Mouse (Mus musculus): ENCODE data around the gene Qser1. TPM values are rescaled to one million over a fixed set of nuclear protein-coding genes. Genes with fewer than 3 reads are reported as not detected.
"Not testable (repeated sequence)": the region's sequence is repeated elsewhere in the genome, so short reads cannot be mapped to it uniquely, and the experiment has no call there.

The Qser1 gene
- 50.9 and 56.0 TPM in 2 replicates for total RNA-seq (2015)
- total RNA-seq (2017), result 8.7 and 12.7 TPM in 2 replicates

DNA sequence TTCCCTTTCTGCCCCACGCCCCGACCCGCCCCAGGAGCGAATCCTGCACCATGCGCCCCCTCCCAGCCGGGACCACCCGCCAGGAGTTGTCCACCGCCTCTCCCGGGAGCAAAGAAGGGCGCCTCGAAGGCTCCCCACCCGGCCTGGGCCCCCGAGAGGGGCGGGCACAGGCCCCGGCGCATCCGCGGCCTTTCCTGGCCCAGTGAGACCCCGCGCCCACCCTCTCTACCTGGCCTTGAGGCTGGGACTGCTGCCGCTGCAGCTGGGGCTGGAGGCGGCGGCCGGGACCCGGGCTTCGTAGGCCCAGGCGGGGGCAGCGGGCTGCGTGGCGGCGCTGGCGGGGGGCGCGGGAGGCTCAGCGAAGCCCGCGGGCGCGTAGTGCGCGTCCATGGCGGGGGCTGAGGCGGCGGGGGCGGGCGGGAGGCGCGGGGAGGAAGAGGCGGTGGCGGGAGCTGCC is at the start of gene Qser1:
TSS of gene Qser1 (minus strand) at position 390 of the 457 bp plus-strand sequence.
- ATAC-seq (replicated peaks; ENCODE audit: poor library complexity), result no peak

DNA sequence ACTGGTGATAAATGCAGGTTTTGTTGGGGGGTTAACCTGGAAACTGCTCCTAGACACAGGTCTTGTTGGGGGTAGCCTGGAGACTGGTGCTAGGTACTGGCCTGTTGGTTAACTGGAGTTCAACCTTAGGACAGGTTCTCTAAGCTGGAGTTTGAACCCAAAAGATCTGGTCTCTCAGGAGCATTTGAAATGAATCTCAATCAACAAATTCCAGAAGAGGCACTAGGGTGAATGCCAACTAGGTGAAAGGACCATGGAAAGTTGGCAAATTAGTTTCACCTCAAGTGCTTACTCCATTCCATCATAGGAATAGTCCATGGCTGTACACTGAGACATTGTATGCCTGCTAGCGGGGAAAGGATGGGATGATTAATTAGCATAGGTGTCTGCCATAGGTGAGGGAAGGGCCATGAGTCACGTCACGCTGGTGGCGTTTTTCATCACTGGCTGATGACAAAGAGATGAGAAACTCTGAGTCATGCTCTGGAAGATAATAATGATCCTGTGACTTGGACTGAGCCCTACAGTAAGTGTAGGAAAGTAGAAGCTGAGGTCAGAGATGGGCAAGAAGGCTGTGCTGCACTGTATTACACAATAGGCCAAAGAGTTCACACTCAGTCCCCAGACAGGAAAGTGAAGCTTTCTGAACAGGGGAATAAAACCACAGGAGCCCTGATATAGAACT is 47.8 kb upstream of the Qser1 start:
- ATAC-seq (replicated peaks; ENCODE audit: poor library complexity), result peak; percentile 91

DNA sequence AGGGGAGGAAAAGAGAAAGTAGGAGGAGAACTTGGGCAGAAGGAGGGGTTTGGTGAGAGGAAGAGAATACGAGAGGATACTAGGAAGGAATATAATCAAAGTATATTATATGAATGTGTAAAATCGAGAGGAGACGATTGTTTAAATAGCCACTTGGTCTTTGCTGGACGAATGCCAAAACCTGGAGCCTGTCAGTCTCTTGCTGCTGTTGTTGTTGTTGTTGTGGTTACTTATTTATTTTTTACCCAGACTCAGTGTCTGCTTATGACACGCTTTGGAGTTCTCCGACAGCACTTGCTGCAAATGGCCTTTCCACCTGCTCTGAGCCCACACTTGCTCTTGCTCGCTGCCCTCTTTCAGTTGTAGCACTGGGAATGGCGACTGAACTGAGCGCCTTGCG is 43.9 kb upstream of the Qser1 start:
- no peak for ATAC-seq (replicated peaks; ENCODE audit: poor library complexity)

DNA sequence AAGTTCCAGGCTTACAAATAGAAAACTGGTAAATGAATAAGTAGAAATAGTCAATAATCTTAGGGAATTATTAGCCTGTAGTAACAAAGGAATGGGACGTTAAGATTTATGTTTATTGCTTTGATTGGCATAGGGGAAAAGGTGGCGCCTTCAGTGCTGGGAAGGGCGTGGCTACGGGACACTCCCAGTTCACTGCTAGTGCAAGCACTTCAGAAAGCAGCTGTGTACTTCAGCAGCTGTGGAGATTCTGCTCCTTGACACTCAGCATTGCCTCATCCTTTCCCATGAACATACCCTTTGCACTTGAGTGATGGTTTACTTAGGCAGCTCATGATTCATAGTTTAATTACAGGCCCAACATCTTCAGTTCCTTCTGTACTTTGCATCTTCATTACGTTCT is 42.5 kb upstream of the Qser1 start:
- ATAC-seq (replicated peaks; ENCODE audit: poor library complexity), result no peak

DNA sequence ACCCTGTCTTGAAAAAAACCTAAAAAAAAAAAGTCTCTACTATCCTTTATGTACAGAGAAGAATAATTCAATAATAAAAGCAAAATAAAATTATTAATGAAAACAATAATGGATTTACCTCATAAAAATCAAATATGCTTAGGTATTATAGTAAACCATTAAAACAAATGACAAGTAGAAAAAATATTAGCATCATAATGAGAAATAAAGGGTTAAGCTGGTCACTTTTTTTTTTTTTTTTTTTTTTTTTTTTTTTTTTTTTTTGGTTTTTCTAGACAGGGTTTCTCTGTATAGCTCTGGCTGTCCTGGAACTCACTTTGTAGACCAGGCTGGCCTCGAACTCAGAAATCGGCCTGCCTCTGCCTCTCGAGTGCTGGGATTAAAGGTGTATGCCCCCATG is 41.5 kb upstream of the Qser1 start:
- not testable (repeated sequence) for ATAC-seq (replicated peaks; ENCODE audit: poor library complexity)

DNA sequence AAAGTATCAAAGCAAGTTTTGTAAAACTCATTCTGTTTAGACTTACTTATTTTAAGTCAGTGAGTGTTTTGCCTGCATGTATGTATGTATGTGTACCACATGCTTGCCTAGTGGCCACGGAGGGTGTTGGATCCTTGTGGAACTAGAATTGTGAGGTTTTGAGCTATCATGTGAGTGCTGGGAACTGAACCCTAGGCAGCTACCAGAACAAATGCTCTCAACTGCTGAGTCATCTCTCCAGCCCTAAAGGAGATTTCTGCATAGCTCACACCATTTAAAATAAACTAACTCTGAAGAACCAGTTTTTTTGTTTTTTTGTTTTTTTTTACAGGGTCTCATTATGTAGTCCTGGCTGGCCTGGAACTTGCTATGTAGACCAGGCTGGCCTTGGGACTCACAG is 39.7 kb upstream of the Qser1 start:
- no peak for ATAC-seq (replicated peaks; ENCODE audit: poor library complexity)

DNA sequence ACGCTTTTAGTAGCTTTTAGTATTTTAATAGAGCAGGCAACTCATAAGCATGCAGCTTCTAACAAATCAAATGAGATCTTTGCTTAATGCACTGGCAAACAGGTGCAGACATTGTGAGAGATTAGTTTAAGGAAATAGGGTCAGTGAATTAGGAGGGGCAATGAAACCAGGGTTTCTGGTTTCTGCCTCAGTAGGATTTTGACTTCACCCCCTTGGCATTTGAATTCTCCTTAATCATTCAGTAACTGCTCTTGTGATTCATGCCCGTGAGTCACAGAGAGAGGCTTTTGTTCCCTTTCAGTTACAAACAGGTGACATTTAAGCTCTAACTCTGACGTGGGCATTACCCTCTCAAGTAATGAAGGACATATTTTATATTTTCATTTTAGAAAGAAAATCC is 39.2 kb upstream of the Qser1 start:
- ATAC-seq (replicated peaks; ENCODE audit: poor library complexity), result no peak

DNA sequence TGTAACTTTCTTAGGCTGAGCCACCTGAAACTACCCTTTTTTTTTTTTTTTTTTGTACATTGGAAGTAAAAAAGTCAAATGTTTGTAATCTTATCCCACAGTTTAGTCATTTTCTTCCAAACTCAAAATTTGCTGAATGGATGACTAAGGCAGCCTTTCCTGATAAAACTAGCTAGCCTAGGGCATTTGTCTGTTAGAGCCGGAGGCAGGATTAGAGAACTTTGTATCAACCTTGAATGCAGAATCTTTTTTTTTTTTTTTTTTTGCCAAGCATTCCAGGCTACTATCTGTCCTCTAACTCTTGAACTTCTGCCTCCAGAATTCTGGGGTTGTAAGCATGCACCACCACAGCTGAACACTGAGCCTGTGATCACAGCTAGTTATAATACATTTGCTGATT is 38.3 kb upstream of the Qser1 start:
- ATAC-seq (replicated peaks; ENCODE audit: poor library complexity), result no peak

DNA sequence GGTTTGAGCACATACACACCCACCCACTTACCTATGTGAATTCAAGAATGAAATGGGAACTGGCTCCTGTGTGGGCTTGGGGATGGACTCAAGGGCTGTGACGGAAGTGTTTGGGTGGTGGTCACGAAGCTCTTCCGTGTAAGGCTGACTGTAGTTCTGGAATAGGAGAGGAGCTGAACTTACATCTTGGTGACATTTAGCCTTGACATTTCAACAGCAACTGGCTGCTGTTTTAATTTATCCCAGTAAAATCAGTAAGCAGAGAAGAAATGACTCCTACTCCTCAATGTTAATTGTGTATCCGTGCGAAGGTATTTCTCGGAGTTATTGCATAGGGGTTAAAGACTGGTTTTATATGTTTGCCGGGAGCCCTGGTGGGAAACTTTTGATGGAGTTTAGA is 36.0 kb upstream of the Qser1 start:
- ATAC-seq (replicated peaks; ENCODE audit: poor library complexity), result no peak

DNA sequence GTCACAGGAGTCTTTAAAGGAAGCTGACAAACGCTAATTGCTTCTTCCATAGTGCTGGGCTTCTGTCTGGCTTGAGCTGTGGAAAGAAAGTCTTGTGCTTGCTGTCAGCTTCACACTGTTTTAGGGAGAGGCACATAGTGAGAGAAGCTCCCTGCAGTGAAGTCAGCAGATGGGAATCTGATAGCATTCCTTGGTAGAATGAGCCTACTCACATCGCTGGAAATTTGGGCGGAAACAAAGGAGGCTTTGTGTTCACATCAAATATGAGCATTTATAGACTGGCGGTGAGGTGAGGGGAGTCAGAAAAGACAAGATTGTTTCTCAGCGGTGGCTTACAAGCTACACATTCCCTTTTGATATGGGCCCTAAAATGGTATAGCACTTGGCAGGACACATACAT is 35.1 kb upstream of the Qser1 start:
- ATAC-seq (replicated peaks; ENCODE audit: poor library complexity), result no peak

DNA sequence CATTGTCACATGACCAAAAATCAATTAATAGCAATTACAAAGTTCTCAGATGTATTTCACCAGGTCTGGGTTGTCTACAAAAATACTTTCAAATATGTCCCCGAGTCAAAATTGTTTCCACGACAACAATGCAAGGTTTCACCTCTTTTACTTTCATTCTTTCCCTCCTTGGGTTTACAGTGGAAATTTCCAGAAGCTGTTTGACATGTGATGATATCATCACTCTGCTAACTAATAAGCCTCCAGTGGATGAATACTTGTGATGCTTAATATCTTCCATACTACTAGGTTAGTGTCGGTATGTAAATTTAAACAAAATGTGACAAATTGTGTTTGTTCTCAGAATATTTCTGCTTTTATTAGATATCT is 33.4 kb upstream of the Qser1 start:
- no peak for ATAC-seq (replicated peaks; ENCODE audit: poor library complexity)

DNA sequence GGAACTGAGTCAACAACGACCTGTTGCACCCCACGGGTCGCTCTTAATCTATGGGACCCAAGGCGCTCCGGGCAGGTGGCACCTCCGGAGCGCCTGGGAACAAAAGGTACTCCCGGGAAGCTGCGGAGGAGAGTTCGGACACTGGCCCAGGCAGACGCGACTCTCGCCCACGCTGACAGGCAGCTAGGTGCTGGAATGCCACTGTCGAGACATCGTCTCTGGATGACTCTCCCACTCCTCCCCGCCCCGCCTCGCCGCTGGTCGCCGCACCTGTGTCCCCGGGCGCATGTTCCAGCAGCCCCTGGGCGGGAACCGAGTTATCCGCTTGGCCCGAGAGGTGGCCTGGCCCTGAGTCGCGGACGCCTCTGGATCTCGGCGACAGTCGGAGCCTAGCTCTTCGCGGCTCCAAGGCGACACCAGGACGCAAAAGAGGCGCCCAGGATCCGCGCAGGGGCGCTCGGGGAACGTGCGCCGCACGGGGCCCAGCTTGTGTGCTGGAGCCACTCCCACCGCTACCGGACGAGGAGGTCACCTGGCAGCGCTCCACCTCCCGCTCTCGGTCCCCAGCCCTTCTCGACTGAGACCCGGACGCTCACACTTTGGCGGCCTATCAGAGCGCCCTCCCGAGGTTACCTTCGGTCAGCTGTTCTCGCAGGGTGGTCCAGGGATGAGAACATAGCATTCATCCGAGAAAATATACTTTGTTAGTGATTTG is 32.9 kb upstream of the Qser1 start, which contains the start of gene Prrg4:
TSS of gene Prrg4 (minus strand) at position 601 of the 715 bp plus-strand sequence.
- peak; percentile 60 for ATAC-seq (replicated peaks; ENCODE audit: poor library complexity)

DNA sequence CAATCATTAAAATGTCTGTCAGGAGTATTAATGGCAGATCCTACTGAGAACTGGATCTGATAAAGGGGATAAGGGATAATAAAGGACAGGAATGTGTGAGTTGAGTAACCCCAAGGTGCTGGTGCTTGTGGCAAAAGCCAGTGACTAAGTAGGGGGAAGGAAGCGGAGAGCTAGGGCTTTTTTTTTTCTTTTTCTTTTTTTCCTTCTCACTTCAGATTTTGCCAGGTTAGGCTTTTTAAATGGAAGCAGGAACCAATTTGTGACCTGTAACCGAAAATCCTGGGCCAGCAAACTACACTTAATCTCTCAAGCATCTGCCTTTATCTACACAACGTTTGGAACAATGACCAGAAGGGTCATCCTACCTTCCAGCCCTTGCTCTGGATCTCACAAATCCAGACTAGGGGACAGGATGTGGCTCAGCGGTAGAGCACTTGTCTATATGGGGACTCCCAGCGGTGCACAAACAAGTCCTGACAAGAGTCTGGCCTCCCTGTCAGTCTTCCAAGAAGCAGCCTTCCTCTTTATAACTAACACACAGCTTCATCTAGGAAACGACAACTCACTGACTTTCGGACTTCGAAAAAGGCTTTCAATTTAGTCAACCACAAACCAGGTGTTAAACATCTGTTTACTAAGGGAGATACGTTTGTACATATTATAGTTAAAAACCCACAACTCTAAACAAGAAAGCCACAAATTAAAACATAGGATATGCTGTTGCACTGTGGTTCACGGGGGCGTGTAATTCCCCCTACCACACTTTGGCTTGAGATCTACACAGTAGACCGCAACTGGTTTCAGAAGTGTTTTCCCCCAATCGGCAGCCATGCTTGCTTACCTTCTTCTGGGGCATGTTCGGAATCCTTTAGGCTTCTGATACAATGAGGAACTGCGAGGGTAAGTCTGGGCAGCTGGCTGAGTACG is 31.9 kb upstream of the Qser1 start:
- peak; percentile 54 for ATAC-seq (replicated peaks; ENCODE audit: poor library complexity)

DNA sequence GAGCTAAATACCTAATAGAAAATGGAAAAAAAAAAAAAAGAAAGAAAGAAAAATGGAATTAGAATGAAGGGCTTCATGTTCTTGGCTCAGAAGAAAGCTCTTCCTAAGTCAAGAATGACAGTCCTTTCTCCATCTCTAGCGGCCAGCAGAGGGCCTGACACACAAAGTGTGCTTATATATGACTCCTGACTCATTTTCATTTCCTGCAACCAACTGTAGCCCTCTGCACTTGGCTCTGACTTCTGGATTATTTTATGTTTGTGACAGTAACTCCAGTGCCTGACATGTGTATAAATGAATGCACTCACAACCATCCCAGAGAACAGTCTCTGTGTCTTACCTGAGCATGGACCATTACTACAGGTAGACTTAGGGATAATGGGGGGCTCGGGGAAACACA is 31.1 kb upstream of the Qser1 start:
- peak; percentile 78 for ATAC-seq (replicated peaks; ENCODE audit: poor library complexity)

DNA sequence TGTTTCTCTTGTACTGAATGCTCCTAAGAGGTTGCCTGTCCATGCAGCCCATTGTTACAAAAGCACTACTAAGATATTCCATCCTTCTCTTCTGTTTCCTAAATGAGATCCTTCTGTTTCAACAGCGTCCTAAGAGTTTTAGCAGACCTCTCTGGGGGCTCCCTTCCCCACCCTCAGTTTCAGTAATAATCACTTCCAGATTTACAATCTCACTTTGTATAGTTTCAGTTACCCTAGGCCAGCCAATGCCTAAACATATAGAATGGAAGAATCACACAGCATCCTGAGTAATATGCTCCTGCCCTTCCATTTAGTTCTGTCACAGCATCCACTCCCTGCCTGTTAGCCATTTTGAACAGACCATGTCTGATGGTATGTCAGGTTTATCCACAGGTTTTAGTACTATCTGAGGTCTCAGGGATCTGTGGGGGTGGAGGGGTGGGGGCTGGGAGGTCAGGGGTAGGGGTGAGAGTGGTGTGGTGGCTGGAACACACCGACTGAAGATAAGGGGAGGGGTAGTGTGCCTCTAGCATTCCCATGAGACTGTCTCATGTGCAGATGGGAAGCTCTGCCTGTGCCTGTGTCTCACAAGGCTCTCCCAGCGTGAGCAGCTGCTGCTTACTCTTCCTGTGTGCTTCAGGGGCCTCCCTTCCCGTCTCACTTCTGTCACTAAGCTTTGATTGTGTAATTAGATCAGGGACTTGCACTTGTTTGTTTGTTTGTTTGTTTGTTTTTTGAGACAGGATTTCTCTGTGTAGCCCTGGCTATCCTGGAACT is 30.3 kb upstream of the Qser1 start:
- no peak for ATAC-seq (replicated peaks; ENCODE audit: poor library complexity)

DNA sequence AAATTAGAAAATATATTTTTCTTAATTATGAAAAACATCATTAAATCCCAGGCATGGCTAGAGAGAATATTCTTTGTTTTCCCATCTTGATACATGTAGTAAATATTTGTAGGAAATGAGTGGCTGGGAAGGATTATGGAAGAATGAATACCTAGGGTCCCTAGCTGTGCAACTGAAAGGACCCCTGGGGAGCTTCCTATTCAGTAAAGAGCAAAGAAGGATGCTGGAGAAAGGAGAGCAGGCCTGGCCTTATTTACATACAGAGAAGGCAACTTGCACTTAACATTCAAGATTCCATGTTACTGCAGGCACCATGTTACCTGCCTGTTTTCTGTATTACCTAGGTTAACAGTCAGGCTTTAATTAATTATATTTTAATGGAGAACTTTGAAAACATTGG is 26.0 kb upstream of the Qser1 start:
- no peak for ATAC-seq (replicated peaks; ENCODE audit: poor library complexity)

DNA sequence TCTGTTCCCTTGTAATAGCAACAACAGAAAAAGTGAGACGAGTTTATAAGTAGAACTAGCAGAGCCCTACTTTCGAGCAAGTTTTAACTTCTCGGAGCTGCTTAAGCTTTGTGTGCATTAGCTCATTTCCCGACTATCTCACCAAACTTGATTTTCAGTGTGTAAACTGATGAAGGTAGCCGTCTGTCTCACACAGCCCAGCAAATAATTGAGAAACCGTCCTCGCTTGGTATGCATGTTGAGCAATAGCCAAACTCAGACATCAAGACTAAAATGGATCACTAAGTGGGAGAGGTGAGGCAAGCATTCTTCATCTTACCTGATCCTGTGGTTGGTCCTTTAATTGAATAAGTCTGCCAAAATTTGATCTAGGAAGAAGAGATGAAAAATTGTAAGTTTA is 25.2 kb upstream of the Qser1 start:
- ATAC-seq (replicated peaks; ENCODE audit: poor library complexity), result no peak

DNA sequence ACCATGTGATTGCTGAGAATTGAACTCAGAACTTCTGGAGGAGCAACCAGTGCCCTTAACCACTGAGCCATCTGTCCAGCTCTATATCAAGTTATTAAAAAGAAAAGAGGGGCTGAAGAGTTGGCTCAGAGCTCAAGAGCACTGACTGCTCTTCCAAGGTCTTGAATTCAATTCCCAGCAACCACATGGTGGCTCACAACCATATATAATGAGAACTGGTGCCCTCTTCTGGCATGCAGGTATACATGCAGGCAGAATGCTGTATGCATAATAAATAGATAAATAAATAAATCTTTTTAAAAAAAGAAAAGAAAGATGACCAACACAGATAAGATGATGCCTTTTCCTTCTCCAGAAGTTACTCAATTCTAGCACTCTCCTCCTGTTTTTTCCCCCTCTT is 24.4 kb upstream of the Qser1 start:
- ATAC-seq (replicated peaks; ENCODE audit: poor library complexity), result no peak

DNA sequence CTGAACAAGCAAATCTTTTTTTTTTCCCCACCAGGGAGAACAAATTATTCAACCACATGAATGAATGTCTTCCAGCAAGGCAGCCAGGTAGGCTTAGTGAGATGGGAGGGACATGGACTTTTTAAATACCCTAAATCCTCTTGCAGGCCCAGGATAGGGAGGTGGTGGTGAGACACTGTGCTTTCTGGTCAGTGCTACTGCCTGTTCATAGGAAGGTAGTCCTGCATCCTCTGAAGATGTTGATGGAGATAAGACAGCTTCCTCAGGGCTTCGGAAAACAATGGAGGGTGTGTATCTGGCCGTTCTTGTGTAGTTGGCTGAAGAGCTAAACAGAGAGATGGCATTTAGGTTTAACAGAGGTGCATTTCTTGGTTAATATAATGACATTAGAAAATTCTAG is 15.9 kb upstream of the Qser1 start:
- no peak for ATAC-seq (replicated peaks; ENCODE audit: poor library complexity)

DNA sequence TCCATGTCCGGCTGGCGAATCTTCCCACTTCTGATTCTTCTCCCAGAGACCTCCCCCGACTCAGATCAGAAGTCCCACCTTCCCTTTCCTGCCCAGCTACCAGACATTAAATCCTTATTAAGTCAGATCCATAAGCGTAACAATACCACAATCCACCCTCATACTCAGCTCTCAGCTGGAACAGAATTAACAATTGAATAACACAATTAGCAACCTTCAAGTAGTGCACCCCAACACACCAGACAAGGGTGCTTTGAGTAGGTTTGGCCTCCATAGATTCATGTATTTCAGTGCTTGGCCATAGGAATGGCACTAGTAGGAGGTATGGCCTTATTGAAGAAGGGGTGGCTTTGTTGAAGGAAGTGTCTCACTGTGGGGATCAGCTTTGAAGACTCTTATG is 9.6 kb upstream of the Qser1 start:
- ATAC-seq (replicated peaks; ENCODE audit: poor library complexity), result no peak

DNA sequence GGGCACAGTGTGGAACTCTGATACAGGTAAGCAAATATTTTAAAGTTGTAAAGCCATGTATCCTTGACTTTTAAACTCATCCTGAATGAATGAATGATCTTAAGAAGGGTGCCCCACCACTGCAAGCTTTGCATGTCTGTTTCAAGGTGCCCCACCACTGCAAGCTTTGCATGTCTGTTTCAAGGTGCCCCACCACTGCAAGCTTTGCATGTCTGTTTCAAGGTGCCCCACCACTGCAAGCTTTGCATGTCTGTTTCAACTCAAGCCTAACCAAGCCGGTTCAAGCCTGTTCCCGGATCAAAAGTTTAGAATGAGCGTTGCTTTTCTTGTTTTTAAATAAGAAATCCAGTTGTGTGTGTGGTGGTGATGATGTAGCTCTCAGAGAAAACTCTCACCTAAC is 2.2 kb upstream of the Qser1 start:
- ATAC-seq (replicated peaks; ENCODE audit: poor library complexity), result not testable (repeated sequence)

Data from megakaryocyte progenitor cell, adult 5-6 weeks (primary cell).